Mouse (Mus musculus): Measurements from ENCODE around the gene Casp3.

Gene Casp3

DNA sequence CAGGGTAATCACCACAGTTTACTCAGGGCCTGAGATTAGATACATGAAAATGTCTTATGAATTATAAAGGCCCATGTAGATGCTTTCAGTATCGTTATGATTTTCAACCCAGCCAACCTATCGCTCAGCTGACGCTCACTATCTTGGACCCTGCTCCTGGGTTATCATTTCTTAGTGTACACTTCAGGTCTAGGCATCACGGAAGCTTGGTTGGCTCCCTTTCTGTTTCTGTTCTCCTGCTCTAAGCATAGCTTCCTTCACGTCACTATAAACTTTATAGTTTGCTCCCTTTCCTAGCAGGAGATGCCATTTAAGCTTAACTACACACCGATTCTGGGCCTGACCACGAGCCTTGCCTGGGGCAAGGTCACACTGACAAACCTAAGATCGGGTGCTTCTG is 5.5 kb upstream of the Casp3 start:
- DNase-seq, result no peak

- DNase-seq, result no peak
These were observed 4.2 kb upstream of the Casp3 start for GRCm38 (mm10) chr8:46612913-46613312.

GRCm38 (mm10) chr8:46613377-46613776 is 3.7 kb upstream of the Casp3 start:
- no peak for DNase-seq

DNA sequence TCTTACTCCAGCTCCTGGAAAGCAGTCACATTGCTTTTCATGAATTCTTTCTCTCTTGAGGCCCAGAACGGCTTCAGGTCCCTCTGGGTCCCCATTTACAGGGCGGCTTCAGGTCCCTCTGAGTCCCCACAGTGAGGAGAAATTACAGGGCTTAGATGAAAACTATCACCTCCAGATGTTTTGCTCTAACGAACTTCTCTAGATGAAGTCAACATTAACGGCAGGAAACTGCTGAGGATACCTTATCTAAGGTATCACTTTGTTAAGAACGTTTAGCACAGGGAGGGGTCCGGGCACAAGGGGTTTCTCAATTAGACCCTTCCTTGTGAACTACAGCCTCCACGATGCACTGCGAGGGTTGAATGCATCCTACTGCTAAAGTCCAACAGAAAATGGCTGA is 1.2 kb upstream of the Casp3 start:
- DNase-seq, result peak; percentile 21

GRCm38 (mm10) chr8:46617690-46618620 is 864 bp downstream of the Casp3 start:
- peak; percentile 20 for DNase-seq

DNA sequence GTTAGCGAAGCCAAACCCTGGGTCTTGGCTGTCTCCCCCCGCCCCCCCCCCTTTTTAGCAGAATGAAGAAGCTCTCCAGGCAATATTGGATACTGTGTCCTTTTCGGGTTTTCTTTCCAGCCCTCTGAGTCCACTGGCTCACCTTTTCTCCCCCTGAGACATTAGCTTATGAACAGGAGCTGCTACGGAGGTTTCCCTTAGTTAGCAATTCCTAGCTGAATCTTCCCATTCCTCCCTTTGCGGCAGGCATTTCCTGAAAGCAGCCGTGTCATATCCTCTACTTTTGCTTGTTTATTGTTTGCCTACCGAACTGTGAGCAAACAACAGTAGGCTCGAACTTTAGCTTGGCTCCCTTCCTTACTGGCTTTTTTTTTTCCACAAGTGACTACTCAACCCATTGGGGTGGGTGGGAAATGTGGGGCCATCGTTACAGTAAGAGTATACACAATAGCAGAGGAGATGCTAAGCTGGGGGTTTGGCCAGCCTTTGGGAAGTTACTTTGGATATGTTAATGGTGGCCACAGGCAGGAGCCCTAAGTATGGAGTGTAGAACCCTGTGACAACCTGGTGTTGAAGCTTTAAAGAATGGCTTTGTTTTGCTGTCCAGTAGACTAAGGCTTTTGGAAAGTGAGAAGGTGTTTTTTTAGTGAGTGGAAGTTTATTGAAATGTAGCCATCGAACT is 1.7 kb downstream of the Casp3 start:
- DNase-seq, result no peak

DNA sequence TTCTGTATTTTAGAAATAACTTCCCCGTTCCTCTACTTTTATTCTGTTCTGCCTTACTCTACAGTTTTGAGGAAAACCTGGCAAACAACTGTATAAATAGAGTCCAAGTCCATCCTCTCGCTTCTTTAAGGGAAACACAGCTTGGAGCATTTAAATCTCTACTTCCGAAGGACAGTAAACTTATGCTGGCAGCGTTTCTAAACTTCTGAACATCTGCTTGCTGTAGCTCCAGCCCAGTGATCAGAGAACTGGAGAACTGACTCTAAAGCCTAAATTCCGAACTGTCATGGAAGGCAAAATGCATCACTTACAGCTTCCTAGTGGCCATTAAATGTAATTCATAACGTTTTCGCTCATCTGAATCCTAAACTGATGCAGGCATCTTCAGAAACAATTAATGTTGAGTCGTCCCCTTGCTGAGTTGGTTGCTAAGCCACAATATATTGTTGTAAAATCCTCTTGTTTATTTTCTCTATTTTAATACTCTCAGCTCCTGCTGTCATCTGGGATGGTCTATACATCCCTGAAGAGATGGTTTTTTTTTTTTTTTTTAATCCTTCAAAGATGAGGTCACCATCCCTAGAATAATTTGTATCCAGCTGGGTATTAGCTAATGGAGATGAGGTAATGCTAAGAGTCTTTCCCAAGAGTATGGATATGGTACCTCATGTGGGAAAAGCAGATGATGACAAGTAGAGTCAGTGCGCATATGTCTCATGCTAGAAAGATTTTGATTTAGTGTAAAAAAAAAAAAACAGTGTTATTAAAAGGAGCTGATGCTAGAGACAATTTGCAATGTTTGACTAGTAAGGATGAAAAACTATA is 5.6 kb downstream of the Casp3 start:
- DNase-seq, result no peak

DNA sequence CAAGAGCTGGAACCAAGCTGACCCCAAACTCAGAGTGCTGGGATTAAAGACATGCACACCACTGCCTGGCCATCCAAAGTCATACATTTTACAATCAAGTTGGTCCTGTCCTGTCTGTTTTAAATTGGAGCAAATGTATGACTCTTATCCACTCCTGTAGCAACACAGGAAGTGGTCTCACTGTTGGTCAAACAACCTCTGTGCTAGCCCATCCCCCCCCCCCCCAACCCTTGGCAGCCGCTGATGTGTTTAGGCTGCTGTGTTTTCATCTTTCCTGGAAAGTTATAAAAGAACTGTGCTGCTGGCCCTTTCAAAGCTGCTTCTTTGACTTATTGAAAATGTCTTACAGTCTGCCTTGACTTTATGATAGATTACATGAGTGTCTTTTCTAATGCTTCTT is 8.1 kb downstream of the Casp3 start:
- no peak for DNase-seq

GRCm38 (mm10) chr8:46626642-46627041 is 9.6 kb downstream of the Casp3 start:
- DNase-seq, result no peak

DNA sequence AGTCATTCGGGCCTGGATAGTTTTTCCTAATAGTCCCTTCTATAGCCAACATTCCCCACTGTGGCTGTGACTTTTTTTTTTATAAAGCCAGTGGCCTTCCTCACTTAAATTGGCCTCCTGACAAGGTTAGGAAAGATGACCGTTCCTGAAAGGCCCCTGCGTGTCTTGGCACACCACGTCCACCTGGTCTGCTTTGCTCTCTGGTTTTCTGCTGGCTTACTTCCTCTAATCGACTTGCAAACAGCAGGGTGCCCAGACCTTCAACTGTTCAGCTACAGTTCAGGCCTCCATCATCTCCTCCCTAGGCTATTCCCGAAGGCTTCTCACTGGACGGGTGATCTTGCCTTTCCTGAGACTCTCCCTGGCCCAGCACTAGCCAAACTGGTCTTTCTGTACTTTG is 10.8 kb downstream of the Casp3 start:
- peak; percentile 10 for DNase-seq

DNA sequence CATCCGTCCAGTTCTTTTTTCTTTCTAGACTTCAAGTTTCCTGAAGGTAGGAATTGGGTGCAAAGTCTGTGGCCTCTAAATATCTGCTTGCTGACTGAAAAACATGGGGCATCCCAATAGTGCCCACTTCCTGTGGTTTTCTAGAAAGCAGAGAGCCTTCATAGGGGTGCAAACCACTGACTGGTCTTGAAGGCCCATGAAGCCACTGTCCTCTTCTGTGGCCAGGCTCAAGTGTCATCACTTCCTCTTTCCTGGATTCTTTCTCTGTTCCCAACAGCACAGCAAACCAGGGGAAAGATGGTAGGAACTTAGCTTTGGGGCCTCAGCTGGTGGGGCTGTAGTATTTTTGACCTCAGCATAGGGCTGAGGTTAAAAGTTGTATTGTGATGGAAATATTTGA is 11.6 kb downstream of the Casp3 start:
- DNase-seq, result no peak

DNA sequence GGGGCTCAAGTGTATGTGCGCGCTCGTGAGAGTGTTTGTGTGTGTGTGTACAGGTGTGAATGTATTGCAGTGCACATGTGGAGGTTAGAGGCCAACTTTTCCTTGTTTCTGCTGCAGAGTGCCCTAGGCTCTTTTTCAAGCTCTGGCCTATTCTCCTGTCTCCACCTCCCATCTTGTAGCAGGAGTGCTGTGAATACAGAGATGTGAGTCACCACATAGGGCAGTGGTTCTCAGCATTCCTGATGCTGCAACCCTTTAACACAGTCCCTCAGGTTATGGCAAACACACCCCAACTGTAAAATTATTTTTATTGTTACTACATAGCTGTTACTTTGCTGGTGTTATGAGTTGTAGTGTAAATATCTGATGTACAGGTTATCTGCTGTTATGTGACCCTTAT is 13.3 kb downstream of the Casp3 start:
- no peak for DNase-seq

DNA sequence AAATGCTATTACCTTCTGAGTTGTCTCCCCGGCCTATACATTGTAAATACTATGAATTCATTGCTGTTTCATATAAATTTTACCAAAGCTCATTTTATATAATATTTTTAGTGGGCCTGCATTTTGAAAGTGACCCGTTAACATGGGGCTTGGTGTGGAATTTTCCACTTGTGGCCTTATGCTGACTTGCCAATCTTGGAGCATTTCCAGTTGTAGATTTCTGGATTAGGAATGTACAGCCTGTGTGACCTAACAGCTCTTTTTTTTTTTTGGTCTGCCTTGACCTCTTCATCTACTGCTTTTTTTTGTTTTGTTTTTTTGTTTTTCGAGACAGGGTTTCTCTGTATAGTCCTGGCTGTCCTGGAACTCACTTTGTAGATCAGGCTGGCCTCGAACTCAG is 13.8 kb downstream of the Casp3 start:
- no peak for DNase-seq

DNA sequence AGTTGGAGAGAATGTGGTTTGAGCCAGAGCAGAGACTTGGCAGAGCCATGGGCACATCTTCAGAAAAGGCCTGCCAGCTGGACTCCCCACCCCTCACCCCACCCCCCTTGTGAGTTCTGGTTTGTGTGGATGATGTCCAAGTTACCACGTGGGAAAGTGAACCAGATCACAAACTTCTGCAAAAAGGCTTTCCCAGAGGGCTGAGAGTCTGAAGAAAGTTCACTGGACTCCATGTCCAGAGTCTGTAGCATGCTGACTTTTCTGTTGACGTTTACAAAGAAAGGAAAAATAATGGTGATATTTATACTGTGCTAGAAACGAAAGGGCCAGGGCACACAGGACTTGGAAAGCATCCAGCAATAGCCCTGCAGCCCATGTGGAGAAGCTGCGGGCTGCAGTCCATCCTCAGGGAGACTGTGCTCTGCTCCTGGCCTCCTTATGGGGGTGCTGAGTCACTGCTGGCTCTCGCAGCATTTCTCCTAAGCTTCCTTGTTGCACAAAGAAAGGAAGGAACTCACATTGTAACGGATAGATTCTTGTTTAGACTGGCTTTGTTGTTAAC is 22.0 kb downstream of the Casp3 start:
- peak; percentile 66 for DNase-seq

GRCm38 (mm10) chr8:46639852-46640251 is 22.8 kb downstream of the Casp3 start:
- no peak for DNase-seq

DNA sequence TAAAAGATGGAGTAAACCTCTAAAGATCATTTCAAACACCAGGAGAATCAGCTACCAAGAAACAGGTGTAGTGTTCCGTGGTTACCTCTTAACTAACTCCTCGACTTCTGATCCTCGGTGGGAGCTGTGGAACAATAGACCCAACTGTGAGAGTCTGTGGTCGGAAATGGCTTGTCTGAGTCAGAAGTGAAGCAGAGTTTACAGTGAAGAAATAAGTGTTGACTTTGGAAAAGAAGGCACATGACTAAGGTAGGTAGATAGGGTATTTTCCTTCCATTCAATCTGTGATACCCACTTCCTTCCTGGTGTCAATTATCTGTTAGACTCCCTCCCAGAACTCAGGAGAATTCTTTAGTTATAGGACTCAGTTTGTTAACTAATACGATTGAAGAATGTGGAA is 24.2 kb downstream of the Casp3 start:
- DNase-seq, result no peak

DNA sequence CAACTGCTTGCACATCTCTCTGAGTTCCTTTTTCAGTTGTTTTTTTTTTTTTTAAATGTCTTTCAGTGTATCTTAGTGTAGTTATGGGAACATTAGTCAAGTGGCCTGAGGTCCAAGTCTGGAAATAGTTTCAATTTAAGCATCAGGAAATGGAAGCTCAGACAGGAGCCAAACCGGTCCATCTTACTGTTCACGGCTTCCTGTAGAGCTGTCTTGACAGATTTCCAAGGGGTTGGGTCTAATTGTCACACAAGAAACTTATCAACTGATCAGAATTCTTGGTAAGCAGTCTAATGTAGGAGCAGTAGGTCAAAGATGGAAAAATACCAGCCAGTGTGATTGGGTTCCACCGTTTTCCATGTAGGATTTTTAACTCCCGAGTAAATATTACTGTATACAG is 31.3 kb downstream of the Casp3 start:
- DNase-seq, result no peak

DNA sequence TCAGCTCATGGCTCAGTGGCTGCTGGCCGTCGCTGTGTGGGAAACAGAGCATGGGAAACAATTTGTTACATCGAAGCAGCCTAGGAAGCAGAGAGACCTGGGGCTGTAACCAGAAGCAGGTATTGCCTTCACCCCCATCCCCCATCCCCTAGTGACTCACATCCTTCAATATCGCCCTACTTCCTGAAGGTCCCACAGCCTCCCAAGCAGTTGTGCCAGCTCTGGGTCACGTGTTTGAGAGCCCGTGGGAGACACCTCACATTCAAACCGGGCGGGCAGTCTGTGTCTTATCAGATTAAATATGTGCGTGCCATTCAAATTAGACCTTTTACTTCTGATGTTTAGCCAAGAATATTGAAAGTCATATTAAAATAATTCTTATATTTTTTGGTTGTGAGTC is 34.8 kb downstream of the Casp3 start:
- no peak for DNase-seq

GRCm38 (mm10) chr8:46655919-46656318 is 38.8 kb downstream of the Casp3 start:
- DNase-seq, result no peak

- DNase-seq, result peak; percentile 22
These were observed 54.4 kb downstream of the Casp3 start for GRCm38 (mm10) chr8:46671496-46671895.

- no peak for DNase-seq
These were observed 63.7 kb downstream of the Casp3 start for GRCm38 (mm10) chr8:46680671-46681365.

GRCm38 (mm10) chr8:46686664-46687336 is 69.7 kb downstream of the Casp3 start:
- peak; percentile 93 for DNase-seq
